26 mouse cellular contexts compared by ENCODE assay signal in the genomic region with DNA sequence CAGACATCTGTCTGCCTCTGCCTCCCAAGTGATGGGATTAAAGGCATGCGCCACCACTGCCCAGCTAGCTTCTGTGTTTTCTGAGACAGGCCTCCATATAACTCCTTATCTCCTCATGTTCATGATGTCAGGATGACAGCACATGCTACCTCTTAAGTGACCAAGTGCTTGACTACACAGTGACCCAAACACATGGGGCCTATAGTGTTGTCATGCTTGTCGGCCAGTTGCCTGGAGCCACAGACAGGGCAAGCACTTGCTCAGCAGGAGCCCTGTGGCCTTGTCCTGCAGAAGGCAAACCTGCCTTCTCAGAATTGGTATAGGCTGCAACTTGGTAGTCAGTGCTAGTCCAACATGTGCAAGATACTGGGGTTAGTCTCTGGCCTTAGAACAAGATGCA. TPM values are rescaled to one million over a fixed set of nuclear protein-coding genes. Genes with fewer than 3 reads are reported as not detected.
DNase-seq lines count a peak whose midpoint lies in the region; ATAC-seq and TF ChIP-seq lines count a peak whose summit lies in the region.
"Had no signal": no experiment of that assay in that cellular context is flagged by ENCODE, and none has a peak within 500 bp of the region (broad histone marks: within the 10 kb centered on the region; RNA-seq: fewer than 3 reads in every experiment).

No protein-coding gene starts in this region.

- TF ChIP-seq CTCF in testis, adult 2 months (IDR thresholded peaks at IDR 0.05; ENCODE audit: control insufficient read depth, insufficient read depth, insufficient replicate concordance, low read depth, low read length) = no peak

- peak overlapping the region; percentile 43; the same call in 1 of the 2 replicates for H3K27ac ChIP-seq in heart, embryonic 10.5 days
- H3K27ac ChIP-seq in heart, embryonic 14.5 days (replicated peaks in 1 of 2; ENCODE audit: control insufficient read depth in 1 of 2, insufficient read depth in 1 of 2, low read depth in 2 of 2, low read length in 2 of 2) = peak overlapping the region; percentile 83 to 86
- no peak overlapping the region for H3K27ac ChIP-seq in testis, adult 2 months (ENCODE audit: control insufficient read depth, insufficient read depth, low read depth, low read length)
- H3K27ac ChIP-seq: embryonic facial prominence, embryonic 13.5 days; forebrain, embryonic 12.5 days; hindbrain, embryonic 12.5 days had no signal

- H3K4me1 ChIP-seq in heart, embryonic 10.5 days = peaks cover 40% of the 10 kb centered on the region
- H3K4me1 ChIP-seq in heart, embryonic 14.5 days (ENCODE audit: control insufficient read depth in 2 of 2, insufficient read depth in 2 of 2, low read length in 2 of 2) = peaks cover 24 to 34% of the 10 kb centered on the region in 2 experiments
- H3K4me1 ChIP-seq in testis, adult 2 months (ENCODE audit: control insufficient read depth, insufficient read depth, low read length) = peaks cover 6% of the 10 kb centered on the region

- H3K9me3 ChIP-seq in heart, embryonic 10.5 days = no peaks in the 10 kb centered on the region
- no peaks in the 10 kb centered on the region for H3K9me3 ChIP-seq in heart, embryonic 14.5 days (ENCODE audit: control insufficient read depth, low read length)
- H3K9me3 ChIP-seq: embryonic facial prominence, embryonic 13.5 days; forebrain, embryonic 12.5 days; G1E; hindbrain, embryonic 12.5 days had no signal

- no peaks in the 10 kb centered on the region for H3K27me3 ChIP-seq in heart, embryonic 10.5 days (ENCODE audit: insufficient read depth, poor library complexity, severe bottlenecking)
- H3K27me3 ChIP-seq in heart, embryonic 14.5 days (ENCODE audit: control insufficient read depth, insufficient read depth, low read length) = no peaks in the 10 kb centered on the region
- no peaks in the 10 kb centered on the region for H3K27me3 ChIP-seq in testis, adult 2 months (ENCODE audit: control insufficient read depth, insufficient read depth, low read length)
- H3K27me3 ChIP-seq: embryonic facial prominence, embryonic 13.5 days; forebrain, embryonic 12.5 days; hindbrain, embryonic 12.5 days had no signal

- peak overlapping the region; percentile 38 for H3K9ac ChIP-seq in heart, embryonic 14.5 days (ENCODE audit: low read length)
- H3K9ac ChIP-seq: embryonic facial prominence, embryonic 13.5 days; forebrain, embryonic 12.5 days; hindbrain, embryonic 12.5 days had no signal

- peaks cover 60% of the 10 kb centered on the region for H3K36me3 ChIP-seq in heart, embryonic 10.5 days
- H3K36me3 ChIP-seq in heart, embryonic 14.5 days (ENCODE audit: control insufficient read depth, insufficient read depth, low read length) = peaks cover 63% of the 10 kb centered on the region
- H3K36me3 ChIP-seq in testis, adult 2 months (ENCODE audit: control insufficient read depth, insufficient read depth, low read length) = no peaks in the 10 kb centered on the region; the same call in 1 of the 2 replicates

- WGBS in heart, embryonic 10.5 days = 89% methylated on average over 2 of the region's 2 CpGs
- 58% methylated on average over 2 of the region's 2 CpGs for WGBS in heart, embryonic 14.5 days

- ATAC-seq in heart, embryonic 14.5 days (ENCODE audit: insufficient number of reproducible peaks, insufficient read depth, low FRiP score, low read depth) = no peak
- ATAC-seq: CD4-positive, CD25-positive, alpha-beta regulatory T cell, adult 4 months; forebrain, embryonic 16.5 days; hindbrain, embryonic 16.5 days; inflammation-experienced regulatory T-cells, adult 6 months; intestine, postnatal 0 days had no signal

- H3K4me3 ChIP-seq in heart, embryonic 10.5 days = no peak overlapping the region
- no peak overlapping the region for H3K4me3 ChIP-seq in heart, embryonic 14.5 days (ENCODE audit: control insufficient read depth in 1 of 2, insufficient read depth in 1 of 2, low read depth in 1 of 2, low read length in 2 of 2)
- H3K4me3 ChIP-seq in testis, adult 2 months (ENCODE audit: control insufficient read depth, low read depth, low read length) = no peak overlapping the region; the same call in 1 of the 2 replicates
- H3K4me3 ChIP-seq: embryonic facial prominence, embryonic 13.5 days; forebrain, embryonic 12.5 days; hindbrain, embryonic 12.5 days had no signal

- intact Hi-C loops in heart, postnatal 10 days (cut with DNase I) = no loop called here

- H3K4me2 ChIP-seq in heart, embryonic 14.5 days (ENCODE audit: low read length) = no peak overlapping the region
- H3K4me2 ChIP-seq: embryonic facial prominence, embryonic 13.5 days; forebrain, embryonic 12.5 days; hindbrain, embryonic 12.5 days had no signal

- peak; percentile 51; the same call in 1 of the 2 replicates for TF ChIP-seq POLR2A in testis, adult 2 months (IDR thresholded peaks at IDR 0.05; ENCODE audit: control insufficient read depth, low read depth, low read length)

- DNase-seq in adrenal gland, postnatal 14 days = peak; percentile 3
- DNase-seq in adrenal gland, adult 18-20 months (ENCODE audit: low spot score in 2 of 2) = no peak
- no peak for DNase-seq in heart, embryonic 10.5 days (ENCODE audit: low spot score)
- DNase-seq in heart, postnatal 10 days = no peak
- no peak for DNase-seq in heart, adult 9 months (ENCODE audit: low spot score in 2 of 2)
- no peak for DNase-seq in testis, postnatal 10 days (ENCODE audit: low spot score)
- DNase-seq: adrenal gland, postnatal 25 days; B cell, adult 2 months; cerebellum, adult 18-20 months; cerebellum, adult 9-11 months; cerebellum, postnatal 36 days; gastrocnemius, postnatal 14 days; kidney, adult 8-10 months had no signal

RNA-seq across cellular contexts. Expression of a gene that starts 2.6 kb away (rescaled TPM):
- total RNA-seq in adrenal gland, postnatal 14 days (2021) = 0.89 and 1.1 TPM in 2 replicates
- total RNA-seq in adrenal gland, adult 18-20 months (2021) = 1 to 10 TPM; 1.2 to 1.3 TPM
- 0.46 and 0.54 TPM in 2 replicates for polyA plus RNA-seq in heart, embryonic 10.5 days (2016; fragmentation: Nextera tagmentation; extraction: Ambion mirVana)
- total RNA-seq in heart, postnatal 10 days (2021) = 1 to 10 TPM; 3.8 to 4.3 TPM
- 0.77 and 0.94 TPM in 2 replicates for polyA plus RNA-seq in heart, embryonic 14.5 days (2014; fragmentation: Nextera tagmentation; extraction: Ambion mirVana)
- polyA plus RNA-seq in testis, adult 2 months (2012; rRNA removed) = 0.33 and 0.52 TPM in 2 replicates
- total RNA-seq: granulocyte monocyte progenitor cell, adult 5-6 weeks had no signal

RNA-seq across cellular contexts. Expression of a gene that starts 4.2 kb away (rescaled TPM):
- total RNA-seq in adrenal gland, postnatal 14 days (2021) = 79.1 and 82.4 TPM in 2 replicates
- 100 to 1,000 TPM in 1 of 2 experiments, 10 to 100 TPM in 1; 87.6 to 120 TPM for total RNA-seq in adrenal gland, adult 18-20 months (2021)
- 188 and 215 TPM in 2 replicates for polyA plus RNA-seq in heart, embryonic 10.5 days (2016; fragmentation: Nextera tagmentation; extraction: Ambion mirVana)
- total RNA-seq in heart, postnatal 10 days (2021) = 100 to 1,000 TPM; 152 to 159 TPM
- polyA plus RNA-seq in heart, embryonic 14.5 days (2014; fragmentation: Nextera tagmentation; extraction: Ambion mirVana) = 106 and 109 TPM in 2 replicates
- polyA plus RNA-seq in testis, adult 2 months (2012; rRNA removed) = 855 and 952 TPM in 2 replicates

RNA-seq across cellular contexts. Expression of a gene that starts 17.1 kb away (rescaled TPM):
- 27.8 and 34.1 TPM in 2 replicates for total RNA-seq in adrenal gland, postnatal 14 days (2021)
- total RNA-seq in adrenal gland, adult 18-20 months (2021) = 10 to 100 TPM; 29.6 to 34.4 TPM
- polyA plus RNA-seq in heart, embryonic 10.5 days (2016; fragmentation: Nextera tagmentation; extraction: Ambion mirVana) = 52.3 and 59.4 TPM in 2 replicates
- 10 to 100 TPM; 24.3 to 24.4 TPM for total RNA-seq in heart, postnatal 10 days (2021)
- 44.5 and 48.2 TPM in 2 replicates for polyA plus RNA-seq in heart, embryonic 14.5 days (2014; fragmentation: Nextera tagmentation; extraction: Ambion mirVana)
- 33.9 and 36.7 TPM in 2 replicates for polyA plus RNA-seq in testis, adult 2 months (2012; rRNA removed)

RNA-seq across cellular contexts. Expression of a gene that starts 18.1 kb away (rescaled TPM):
- 598 and 707 TPM in 2 replicates for total RNA-seq in adrenal gland, postnatal 14 days (2021)
- 100 to 1,000 TPM; 618 to 637 TPM for total RNA-seq in adrenal gland, adult 18-20 months (2021)
- 1,251 and 1,319 TPM in 2 replicates for polyA plus RNA-seq in heart, embryonic 10.5 days (2016; fragmentation: Nextera tagmentation; extraction: Ambion mirVana)
- total RNA-seq in heart, postnatal 10 days (2021) = 1,000 to 10,000 TPM; 1,161 to 1,276 TPM
- polyA plus RNA-seq in heart, embryonic 14.5 days (2014; fragmentation: Nextera tagmentation; extraction: Ambion mirVana) = 989 and 1,200 TPM in 2 replicates
- 849 and 920 TPM in 2 replicates for polyA plus RNA-seq in testis, adult 2 months (2012; rRNA removed)

RNA-seq across cellular contexts. Expression of a gene that starts 21.9 kb away (rescaled TPM):
- total RNA-seq in adrenal gland, postnatal 14 days (2021) = 6.8 TPM in 1 of 2 replicates, not detected in the other
- not detected for total RNA-seq in adrenal gland, adult 18-20 months (2021)
- 0.38 and 1.3 TPM in 2 replicates for polyA plus RNA-seq in heart, embryonic 10.5 days (2016; fragmentation: Nextera tagmentation; extraction: Ambion mirVana)
- total RNA-seq in heart, postnatal 10 days (2021) = under 1 TPM; 0.24 to 0.60 TPM
- polyA plus RNA-seq in heart, embryonic 14.5 days (2014; fragmentation: Nextera tagmentation; extraction: Ambion mirVana) = 1.00 and 1.8 TPM in 2 replicates
- polyA plus RNA-seq in testis, adult 2 months (2012; rRNA removed) = not detected in 2 replicates
- total RNA-seq: adrenal gland, postnatal 25 days; G1E; gastrocnemius, postnatal 14 days; granulocyte monocyte progenitor cell, adult 5-6 weeks had no signal
- polyA plus RNA-seq: frontal cortex, adult 2 months; G1E; inflammation-experienced regulatory T-cells, adult 6 months had no signal
